Mouse (Mus musculus): ENCODE measurements at regions not wholly inside any gene's neighbourhood (a gene's known extent, or its start where the extent isn't known, plus 50 kb on each side); places are given as distances from the start of the nearest gene placed in this dataset.

DNA sequence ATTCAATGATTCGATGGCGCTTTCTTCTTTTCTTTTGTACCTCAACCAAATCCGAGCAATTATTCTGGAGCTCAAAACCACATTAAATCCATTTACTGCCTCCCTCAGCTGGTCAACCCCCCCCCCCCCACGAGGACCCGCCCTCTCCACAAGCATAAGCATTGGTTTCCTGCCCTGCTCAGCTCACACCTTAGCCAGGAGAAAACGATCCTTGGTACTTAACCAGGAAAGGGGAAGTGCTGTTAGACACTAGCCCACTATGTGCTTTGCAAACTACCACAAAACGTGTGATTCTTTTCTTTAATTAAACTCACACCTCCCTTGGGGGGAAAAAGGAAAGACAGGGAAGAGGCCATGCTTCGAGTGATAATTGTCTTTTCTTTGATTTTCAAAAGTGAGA lies 169.8 kb downstream of the Arrdc4 start:
- no peak for DNase-seq

DNA sequence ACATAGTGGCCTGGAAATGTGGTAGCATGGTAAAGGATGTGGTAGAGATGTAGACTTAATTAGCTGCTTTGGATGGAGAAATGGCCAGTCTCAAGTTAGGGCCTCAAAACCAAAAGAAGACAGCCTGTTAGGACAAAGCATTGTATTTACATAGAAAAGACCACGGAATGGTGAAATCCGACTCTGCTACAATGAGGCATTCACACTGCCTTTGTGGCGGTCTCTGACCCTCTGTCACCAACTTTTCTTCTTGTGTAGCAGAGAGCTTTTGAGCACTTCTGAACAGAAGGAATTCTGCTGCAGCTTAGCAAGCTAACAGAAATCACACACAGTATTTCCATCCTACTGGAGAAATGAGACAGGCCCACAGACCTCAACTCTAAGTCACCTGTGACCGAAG lies 177.7 kb downstream of the Arrdc4 start:
- DNase-seq = no peak

DNA sequence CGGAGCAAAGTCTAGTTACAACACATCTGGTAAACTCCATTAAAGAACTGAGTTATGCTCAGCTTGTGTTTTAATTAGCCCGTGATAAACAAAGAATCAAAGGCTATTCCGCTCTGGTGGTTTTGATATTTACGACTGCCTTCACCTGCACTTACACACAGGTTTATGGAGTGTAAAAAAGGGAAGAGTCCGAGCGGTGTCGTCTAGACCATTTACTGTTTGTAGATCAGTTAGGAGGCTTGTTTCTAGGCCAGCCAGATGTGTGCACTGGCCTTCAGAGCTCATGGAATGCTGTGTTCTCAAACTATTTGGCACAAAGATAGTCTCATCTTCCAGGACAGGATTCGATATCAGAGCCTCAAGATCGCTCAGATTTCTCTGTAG lies 180.9 kb downstream of the Arrdc4 start:
- DNase-seq = no peak

GRCm38 (mm10) chr7:68567452-68568126 lies 181.5 kb downstream of the Arrdc4 start:
- no peak for DNase-seq

GRCm38 (mm10) chr7:68559440-68560343 lies 189.3 kb downstream of the Arrdc4 start:
- DNase-seq = no peak

DNA sequence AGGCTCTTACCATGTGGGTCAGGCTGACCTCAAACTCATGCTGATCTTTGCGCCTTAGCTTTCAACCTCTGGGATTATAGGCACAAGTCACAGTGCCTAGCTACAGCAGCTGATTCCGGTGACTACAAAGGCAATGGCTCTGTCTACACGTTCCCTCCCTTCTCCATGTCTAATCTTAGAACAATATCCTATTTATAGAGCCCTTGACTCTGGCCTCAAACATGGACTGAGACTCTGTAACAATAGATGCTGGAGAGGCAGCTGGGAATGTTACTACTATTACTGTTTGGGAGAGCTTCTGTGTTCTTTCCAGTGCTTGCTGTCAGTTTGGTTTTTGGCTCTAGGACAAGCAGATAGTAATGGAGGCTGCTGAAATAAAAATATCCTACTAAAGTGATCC lies 198.7 kb downstream of the Arrdc4 start:
- no peak for DNase-seq

- DNase-seq = no peak
Measured at GRCm38 (mm10) chr7:68548176-68548575, 200.9 kb downstream of the Arrdc4 start.

DNA sequence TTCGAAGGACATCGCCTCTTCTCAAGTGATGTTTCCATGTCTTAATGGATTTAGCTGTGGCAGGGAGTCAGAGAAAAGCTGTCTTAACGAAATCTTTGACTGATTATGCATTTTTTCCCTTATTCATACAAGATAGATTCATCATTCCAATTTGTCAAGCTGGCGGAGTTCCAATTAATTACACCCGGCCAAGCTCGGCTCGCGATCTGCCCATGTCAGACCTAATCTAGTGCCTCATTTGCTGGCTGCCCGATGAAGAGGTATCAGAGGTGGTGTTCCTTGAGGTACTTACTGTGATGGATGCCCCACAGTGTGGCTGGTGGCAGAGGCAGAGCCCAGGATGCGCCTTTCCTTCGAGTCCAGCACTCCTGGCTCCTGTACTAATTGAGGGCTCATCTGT lies 204.9 kb downstream of the Arrdc4 start:
- no peak for DNase-seq

GRCm38 (mm10) chr7:68509096-68509495 lies 235.5 kb downstream of the Fam169b start:
- no peak for DNase-seq

GRCm38 (mm10) chr7:68491143-68491810 lies 217.6 kb downstream of the Fam169b start:
- no peak for DNase-seq

- DNase-seq = no peak
Measured at GRCm38 (mm10) chr7:68486676-68487075, 213.0 kb downstream of the Fam169b start.

- no peak for DNase-seq
Measured at GRCm38 (mm10) chr7:68482553-68482952, 208.9 kb downstream of the Fam169b start.

- peak; percentile 56 for DNase-seq
Measured at GRCm38 (mm10) chr7:68480770-68481169, 207.1 kb downstream of the Fam169b start.

GRCm38 (mm10) chr7:68480336-68480735 lies 206.7 kb downstream of the Fam169b start:
- no peak for DNase-seq

GRCm38 (mm10) chr7:68478044-68478443 lies 204.4 kb downstream of the Fam169b start:
- no peak for DNase-seq

- DNase-seq = no peak
Measured at GRCm38 (mm10) chr7:68472800-68473199, 199.2 kb downstream of the Fam169b start.

DNA sequence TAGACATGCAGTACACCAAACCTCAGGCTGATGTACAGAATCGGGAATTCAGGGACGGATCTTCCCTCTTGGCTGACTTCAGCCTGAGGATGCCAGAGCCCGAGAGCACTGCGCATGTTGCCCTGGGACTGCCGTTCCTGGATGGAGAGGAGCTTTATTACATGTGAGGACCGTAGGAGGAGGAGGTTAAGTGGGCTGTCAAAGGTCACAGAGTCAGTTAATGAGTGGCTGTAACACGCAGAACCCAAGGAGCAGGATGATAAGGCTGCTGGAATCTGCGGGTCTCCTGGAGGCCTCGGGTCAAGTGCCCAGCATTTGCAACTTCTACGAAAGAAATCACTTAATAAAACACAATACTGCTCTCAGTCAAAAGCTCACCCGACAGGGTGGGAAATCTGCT lies 197.3 kb downstream of the Fam169b start:
- no peak for DNase-seq

GRCm38 (mm10) chr7:68468574-68468973 lies 194.9 kb downstream of the Fam169b start:
- no peak for DNase-seq

DNA sequence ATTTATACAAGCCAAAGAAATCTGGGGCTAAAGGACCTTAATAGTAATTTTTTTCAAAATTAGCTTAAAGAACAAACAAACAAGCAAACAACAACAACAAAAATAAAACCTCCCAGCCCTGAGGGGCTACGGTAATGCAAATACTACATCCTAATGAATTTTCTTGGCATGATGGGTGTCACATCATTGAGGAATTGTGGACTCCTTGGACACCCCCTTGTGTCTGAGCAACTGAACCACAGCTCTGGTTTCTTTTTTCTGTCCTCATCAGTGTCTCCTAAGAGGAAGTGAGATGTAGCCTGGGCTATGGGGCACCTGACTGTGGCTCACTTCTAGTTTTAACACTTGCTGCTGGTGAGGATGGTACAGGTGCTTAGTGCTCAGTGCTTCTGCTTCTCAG lies 184.2 kb downstream of the Fam169b start:
- no peak for DNase-seq

- DNase-seq = no peak
Measured at GRCm38 (mm10) chr7:68455451-68455850, 181.8 kb downstream of the Fam169b start.

- DNase-seq = no peak
Measured at GRCm38 (mm10) chr7:68453028-68453692, 179.5 kb downstream of the Fam169b start.

- DNase-seq = no peak
Measured at GRCm38 (mm10) chr7:68444426-68445095, 170.9 kb downstream of the Fam169b start.
